In the genomic region with DNA sequence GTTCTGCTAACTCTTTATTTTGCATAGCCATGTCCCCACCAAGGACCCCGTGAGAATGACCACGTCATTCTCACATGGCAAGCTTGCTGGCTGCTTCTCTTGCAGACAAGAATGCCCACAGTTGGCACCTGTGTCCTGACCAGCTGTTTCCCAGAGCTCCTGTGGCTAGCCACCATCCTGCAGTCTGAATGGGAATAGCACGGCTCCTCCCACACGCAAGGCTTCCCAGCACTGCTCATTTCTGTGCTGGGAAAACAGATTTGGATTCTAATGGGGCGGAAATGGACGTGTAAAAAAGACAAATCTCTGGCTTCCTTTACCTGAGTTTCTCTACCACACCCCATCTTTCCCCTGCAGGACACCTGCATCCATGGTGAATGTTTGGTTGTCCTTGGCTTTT, we compare ENCODE assay signal across 10 mouse cellular contexts.
DNase-seq lines count a peak whose midpoint lies in the region; ATAC-seq and TF ChIP-seq lines count a peak whose summit lies in the region.
"Had no signal": no experiment of that assay in that cellular context is flagged by ENCODE, and none has a peak within 500 bp of the region (broad histone marks: within the 10 kb centered on the region; RNA-seq: fewer than 3 reads in every experiment).

No protein-coding gene starts in this region.

- H3K4me2 ChIP-seq in stomach, embryonic 15.5 days, result no peak overlapping the region
- no peak overlapping the region for H3K4me2 ChIP-seq in stomach, postnatal 0 days (replicated peaks; ENCODE audit: low read depth)
- no peak overlapping the region for H3K4me2 ChIP-seq in hindbrain, embryonic 15.5 days

- no peak overlapping the region for H3K27ac ChIP-seq in stomach, embryonic 15.5 days
- H3K27ac ChIP-seq in stomach, postnatal 0 days (replicated peaks), result no peak overlapping the region
- no peak overlapping the region for H3K27ac ChIP-seq in hindbrain, embryonic 15.5 days (replicated peaks)
- H3K27ac ChIP-seq: liver, embryonic 14.5 days had no signal

- no peak overlapping the region for H3K4me3 ChIP-seq in stomach, embryonic 15.5 days (replicated peaks)
- no peak overlapping the region for H3K4me3 ChIP-seq in stomach, postnatal 0 days (ENCODE audit: low read depth, low read length)
- H3K4me3 ChIP-seq in hindbrain, embryonic 15.5 days, result no peak overlapping the region

- 70% methylated on average over 6 of the region's 6 CpGs for WGBS in stomach, embryonic 15.5 days
- 61% methylated on average over 6 of the region's 6 CpGs for WGBS in stomach, postnatal 0 days
- WGBS in hindbrain, embryonic 15.5 days, result 31% methylated on average over 6 of the region's 6 CpGs

- DNase-seq in frontal cortex, postnatal 10 days (ENCODE audit: low spot score in 2 of 2), result no peak
- DNase-seq in stomach, postnatal 0 days (ENCODE audit: low spot score), result no peak
- DNase-seq in adrenal gland, postnatal 25 days, result no peak
- DNase-seq: heart, postnatal 10 days had no signal

- TF ChIP-seq CTCF in stomach, postnatal 0 days (IDR thresholded peaks at IDR 0.05; ENCODE audit: low read depth), result no peak

- no peaks in the 10 kb centered on the region for H3K36me3 ChIP-seq in stomach, embryonic 15.5 days
- H3K36me3 ChIP-seq in stomach, postnatal 0 days (ENCODE audit: control insufficient read depth, insufficient read depth, low read length), result no peaks in the 10 kb centered on the region
- H3K36me3 ChIP-seq in hindbrain, embryonic 15.5 days, result no peaks in the 10 kb centered on the region

- ATAC-seq in frontal cortex, adult (ENCODE audit: low TSS enrichment), result peak; percentile 88
- ATAC-seq in stomach, embryonic 15.5 days (ENCODE audit: insufficient read depth, low FRiP score, low read depth), result peak; percentile 76; the same call in 1 of the 2 replicates
- no peak for ATAC-seq in stomach, postnatal 0 days (ENCODE audit: low FRiP score, low TSS enrichment)
- 0 out of 2 replicates have a peak, but pooled peaks have one; percentile 71 for ATAC-seq in hindbrain, embryonic 15.5 days (ENCODE audit: low FRiP score, low read depth)
- ATAC-seq in granulocyte monocyte progenitor cell, adult 5-6 weeks (replicated peaks; ENCODE audit: poor library complexity, severe bottlenecking), result no peak
- ATAC-seq in activated CD4-positive, CD25-positive, alpha-beta regulatory T cell, adult 4 months, result no peak

- no peaks in the 10 kb centered on the region for H3K27me3 ChIP-seq in stomach, embryonic 15.5 days (replicated peaks)
- no peaks in the 10 kb centered on the region for H3K27me3 ChIP-seq in stomach, postnatal 0 days (ENCODE audit: control insufficient read depth, insufficient read depth, low read length)
- no peaks in the 10 kb centered on the region for H3K27me3 ChIP-seq in hindbrain, embryonic 15.5 days

- H3K9ac ChIP-seq in stomach, embryonic 15.5 days, result no peak overlapping the region
- no peak overlapping the region for H3K9ac ChIP-seq in stomach, postnatal 0 days (ENCODE audit: low read length)
- H3K9ac ChIP-seq in hindbrain, embryonic 15.5 days, result no peak overlapping the region
- H3K9ac ChIP-seq: liver, embryonic 14.5 days had no signal

- H3K9me3 ChIP-seq in stomach, embryonic 15.5 days, result no peaks in the 10 kb centered on the region
- no peaks in the 10 kb centered on the region for H3K9me3 ChIP-seq in stomach, postnatal 0 days (ENCODE audit: control insufficient read depth, low read length)
- no peaks in the 10 kb centered on the region for H3K9me3 ChIP-seq in hindbrain, embryonic 15.5 days

- 0 out of 2 replicates have a peak, but pooled peaks cover 1% of the 10 kb centered on the region for H3K4me1 ChIP-seq in stomach, embryonic 15.5 days
- H3K4me1 ChIP-seq in stomach, postnatal 0 days (replicated peaks; ENCODE audit: control insufficient read depth, insufficient read depth), result no peaks in the 10 kb centered on the region
- H3K4me1 ChIP-seq in hindbrain, embryonic 15.5 days (replicated peaks), result peaks cover 1% of the 10 kb centered on the region; the same call in 1 of the 2 replicates

- TF ChIP-seq EP300 in stomach, postnatal 0 days (optimal IDR thresholded peaks at IDR 0.05), result no peak

Comparison
In these comparisons a context has a peak if more than half of its experiments do, and no peak if none do; other contexts are left out.
1. ATAC-seq: peak in frontal cortex, adult (single experiment), stomach, embryonic 15.5 days (single experiment) and hindbrain, embryonic 15.5 days (single experiment); none in stomach, postnatal 0 days (single experiment), granulocyte monocyte progenitor cell, adult 5-6 weeks (single experiment) and activated CD4-positive, CD25-positive, alpha-beta regulatory T cell, adult 4 months (single experiment).